Mouse (Mus musculus) E14TG2a.4 (cell line): ENCODE measurements around the gene Cox5b.
"Not testable (repeated sequence)": the region's sequence is repeated elsewhere in the genome, so short reads cannot be mapped to it uniquely, and the experiment has no call there.

Source experiments
- H3K27me3 ChIP-seq: 2 replicates; pipeline ENCODE4 v1.6.1; 2014; ENCODE audit warnings: low read length, control low read depth; ENCODE audit not compliant: insufficient read depth
- H3K36me3 ChIP-seq: 2 replicates; pipeline ENCODE4 v1.6.1; 2014; ENCODE audit warnings: low read length, control low read depth; ENCODE audit not compliant: insufficient read depth
- H3K4me1 ChIP-seq: replicated peaks from 2 replicates; pipeline ENCODE4 v1.6.1; 2014; ENCODE audit warnings: low read depth, low read length, control low read depth
- H3K4me3 ChIP-seq: replicated peaks from 2 replicates; pipeline ENCODE4 v1.5.1; 2014; ENCODE audit warnings: mild to moderate bottlenecking, low read length
- H3K9me3 ChIP-seq: 2 replicates; pipeline ENCODE4 v1.6.1; 2014; ENCODE audit warnings: low read length, control low read depth
- CTCF ChIP-seq: conservative IDR thresholded peaks from 2 replicates; pipeline ENCODE4 v1.5.1; 2014; ENCODE audit warnings: low read length
- NANOG ChIP-seq: IDR thresholded peaks from 2 replicates; pipeline ENCODE4 v1.6.1; 2014; ENCODE audit warnings: borderline replicate concordance, low read length, mixed read lengths
- POU5F1 ChIP-seq: IDR thresholded peaks from 2 replicates; pipeline ENCODE4 v1.6.1; 2014; ENCODE audit warnings: low read length, borderline replicate concordance

Gene Cox5b

DNA sequence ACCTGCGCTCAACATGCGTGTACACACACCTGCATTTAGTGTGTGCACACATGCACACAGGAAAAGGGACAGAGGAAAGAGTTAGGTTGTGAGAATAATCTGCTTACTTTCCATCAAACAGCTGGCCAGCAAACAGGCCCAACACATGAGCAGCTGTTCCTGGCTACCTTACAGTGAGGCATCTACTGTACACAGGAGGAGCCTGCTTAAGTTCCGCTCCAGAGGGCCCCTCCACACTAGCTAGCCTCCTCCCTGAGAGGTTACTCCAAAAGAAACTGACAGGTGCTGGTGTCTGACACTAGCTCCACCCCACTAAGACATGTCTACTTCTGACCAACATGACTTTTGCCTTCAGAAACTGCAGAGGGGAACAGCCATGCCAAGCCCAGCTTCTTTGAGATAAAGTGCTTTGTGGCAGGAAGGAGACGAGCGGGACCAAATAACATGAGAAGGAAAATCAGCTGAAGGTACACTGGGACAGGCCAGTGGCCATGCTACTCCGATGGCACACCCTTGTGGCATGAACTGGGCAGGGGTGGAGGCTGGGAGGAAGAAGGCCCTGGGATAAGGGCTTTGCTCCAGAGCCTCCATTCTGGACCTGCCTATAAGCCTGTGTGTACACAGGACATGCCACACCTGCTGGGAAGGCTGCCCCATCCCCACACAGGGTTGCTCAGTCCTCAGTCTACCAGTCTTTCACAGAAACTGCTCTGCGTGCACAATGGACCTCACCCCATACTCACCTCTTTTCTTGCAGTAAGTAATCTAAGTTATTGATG, 32.4 kb upstream of the Cox5b start:
- Histone ChIP-seq H3K9me3 (no peaks in the 10 kb centered on the region), H3K36me3 (peaks cover 68% of the 10 kb centered on the region), H3K4me3 (no peak overlapping the region), H3K4me1 (no peaks in the 10 kb centered on the region), H3K27me3 (no peaks in the 10 kb centered on the region)
- no peak for TF ChIP-seq CTCF
- no peak for TF ChIP-seq POU5F1
- no peak for TF ChIP-seq NANOG

DNA sequence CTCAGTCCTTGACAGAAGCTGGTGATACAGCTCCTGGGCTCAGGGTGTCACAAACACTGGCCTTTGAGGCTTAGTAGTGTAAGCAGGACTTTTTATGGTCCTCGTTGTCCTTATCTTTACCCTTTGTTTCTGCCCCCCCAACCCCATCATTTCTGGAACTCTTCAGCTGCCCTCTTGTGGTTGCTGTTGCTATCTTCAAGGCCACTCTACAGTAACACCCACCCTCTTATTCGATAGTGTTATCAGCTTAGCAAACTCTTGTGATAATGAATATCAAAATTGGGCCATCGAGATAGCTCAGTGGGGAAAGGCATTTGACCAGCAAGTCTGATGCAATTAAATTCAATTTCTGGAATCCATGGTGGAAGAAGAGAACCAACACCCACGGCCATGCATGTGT, 26.8 kb upstream of the Cox5b start:
- peaks cover 12% of the 10 kb centered on the region for H3K4me1 ChIP-seq
- TF ChIP-seq CTCF (no peak), POU5F1 (no peak), NANOG (no peak)
- H3K36me3 ChIP-seq, result peaks cover 22% of the 10 kb centered on the region
- H3K27me3 ChIP-seq, result no peaks in the 10 kb centered on the region
- no peaks in the 10 kb centered on the region for H3K9me3 ChIP-seq
- H3K4me3 ChIP-seq, result no peak overlapping the region

DNA sequence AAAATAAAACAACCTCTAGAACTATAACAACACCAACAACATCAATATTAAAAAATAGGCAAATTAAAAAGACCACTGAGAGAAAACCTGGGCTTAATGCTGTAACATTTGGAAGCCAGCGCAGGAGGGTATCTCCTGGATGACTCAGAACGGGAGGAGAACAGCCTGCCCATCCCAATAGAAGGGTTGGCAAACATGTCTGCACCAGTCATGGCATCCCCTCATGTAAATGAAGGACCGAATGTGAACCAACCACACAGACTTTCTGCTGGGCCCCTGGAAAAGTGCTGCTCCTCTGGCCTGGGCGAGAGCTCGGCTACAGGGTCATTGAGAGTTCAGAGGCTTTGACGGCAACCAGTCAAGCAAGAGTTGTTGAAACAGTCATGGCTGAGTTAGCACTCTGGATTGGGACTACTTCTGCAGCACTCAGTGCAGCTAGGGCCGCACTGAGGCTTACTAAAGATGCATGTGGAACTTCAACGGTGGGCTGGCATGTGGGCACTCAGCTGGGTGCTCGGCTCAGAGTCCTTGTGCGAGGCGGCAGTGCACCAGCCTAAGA, 26.0 kb upstream of the Cox5b start:
- Histone ChIP-seq H3K9me3 (no peaks in the 10 kb centered on the region), H3K36me3 (peaks cover 14% of the 10 kb centered on the region), H3K27me3 (no peaks in the 10 kb centered on the region), H3K4me1 (peaks cover 12% of the 10 kb centered on the region), H3K4me3 (no peak overlapping the region)
- no peak for TF ChIP-seq NANOG
- TF ChIP-seq POU5F1, result no peak
- no peak for TF ChIP-seq CTCF

DNA sequence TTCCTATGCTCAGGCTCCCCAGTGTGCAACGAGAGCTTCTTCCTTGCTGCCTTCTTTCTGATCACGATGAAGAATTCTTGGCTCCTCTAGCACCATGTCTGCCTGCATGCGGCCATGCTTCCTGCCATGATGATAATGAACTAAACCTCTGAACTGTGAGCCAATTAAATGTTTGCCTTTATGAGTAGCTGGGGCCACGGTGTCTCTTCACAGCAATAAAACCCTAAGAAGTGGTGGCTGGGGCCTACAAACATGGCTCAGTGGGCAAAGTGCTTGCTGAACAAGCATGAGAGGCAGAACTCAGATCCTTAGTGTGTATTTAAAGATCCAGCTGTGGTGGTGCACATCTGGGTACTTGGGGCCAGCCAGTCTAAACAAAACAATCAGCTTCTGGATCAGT, 25.3 kb upstream of the Cox5b start:
- no peak overlapping the region for H3K4me3 ChIP-seq
- no peaks in the 10 kb centered on the region for H3K27me3 ChIP-seq
- TF ChIP-seq NANOG (no peak), CTCF (no peak), POU5F1 (no peak)
- H3K9me3 ChIP-seq, result no peaks in the 10 kb centered on the region
- peaks cover 7% of the 10 kb centered on the region for H3K36me3 ChIP-seq
- H3K4me1 ChIP-seq, result peaks cover 12% of the 10 kb centered on the region

DNA sequence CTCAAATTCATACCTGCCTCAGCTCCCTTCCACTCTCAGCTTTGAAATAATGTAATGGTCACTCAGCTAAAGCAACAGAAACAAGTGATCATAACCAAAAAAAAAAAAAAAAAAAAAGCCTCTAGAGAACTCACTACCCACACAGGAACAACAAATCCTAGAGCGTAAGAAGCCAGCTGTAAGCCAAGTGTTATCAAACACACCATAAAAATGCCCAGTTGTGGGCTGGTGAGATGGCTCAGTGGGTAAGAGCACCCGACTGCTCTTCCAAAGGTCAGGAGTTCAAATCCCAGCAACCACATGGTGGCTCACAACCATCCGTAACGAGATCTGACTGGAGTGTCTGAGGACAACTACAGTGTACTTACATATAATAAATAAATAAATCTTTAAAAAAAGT, 23.2 kb upstream of the Cox5b start:
- not testable (repeated sequence) for H3K4me3 ChIP-seq, H3K36me3 ChIP-seq, H3K9me3 ChIP-seq, H3K27me3 ChIP-seq
- H3K4me1 ChIP-seq, result peaks cover 15% of the 10 kb centered on the region

DNA sequence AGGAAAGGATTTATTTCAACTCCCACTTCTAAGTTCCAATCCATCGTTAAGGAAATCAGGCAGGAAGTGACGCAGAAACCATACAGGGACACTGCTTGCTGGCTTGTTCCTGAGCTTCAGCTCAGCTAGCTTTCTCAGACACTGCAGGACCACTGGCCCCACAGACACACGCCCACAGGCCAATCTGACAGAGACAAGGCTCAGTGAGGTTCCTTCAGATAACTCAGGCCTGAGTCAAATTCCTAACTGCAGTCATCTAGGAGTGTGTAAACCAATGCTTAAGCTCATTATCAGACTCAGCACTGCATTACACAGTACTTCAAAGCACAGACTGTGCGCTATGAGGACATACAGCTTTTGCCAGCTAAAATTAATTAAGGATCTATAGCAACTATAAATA, 21.0 kb upstream of the Cox5b start:
- Histone ChIP-seq H3K9me3 (no peaks in the 10 kb centered on the region), H3K4me3 (no peak overlapping the region), H3K4me1 (peaks cover 15% of the 10 kb centered on the region), H3K27me3 (no peaks in the 10 kb centered on the region), H3K36me3 (peaks cover 7% of the 10 kb centered on the region; the same call in 1 of the 2 replicates)
- TF ChIP-seq POU5F1, result no peak
- no peak for TF ChIP-seq CTCF
- TF ChIP-seq NANOG, result no peak

DNA sequence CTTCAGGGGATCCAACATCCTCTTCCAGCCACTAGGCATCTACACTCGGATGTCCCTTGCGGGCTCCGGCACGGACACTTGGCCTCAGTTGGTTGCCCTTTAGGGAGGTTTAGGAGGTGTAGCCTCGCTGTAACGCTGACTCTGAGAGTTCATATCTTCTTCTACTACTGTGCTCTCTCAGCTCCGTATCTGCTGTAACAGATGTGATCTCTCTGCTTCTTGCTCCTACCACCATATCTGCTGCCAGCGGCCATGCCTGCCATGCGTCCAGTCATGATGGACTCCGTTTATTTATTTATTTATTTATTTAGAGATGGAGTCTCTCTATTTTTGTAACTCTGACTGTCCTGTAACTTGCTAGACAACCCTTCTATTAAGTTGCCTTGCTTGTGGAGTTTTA, 20.0 kb upstream of the Cox5b start:
- H3K9me3 ChIP-seq, result no peaks in the 10 kb centered on the region
- peaks cover 7% of the 10 kb centered on the region; the same call in 1 of the 2 replicates for H3K36me3 ChIP-seq
- no peaks in the 10 kb centered on the region for H3K27me3 ChIP-seq
- no peak overlapping the region for H3K4me3 ChIP-seq
- TF ChIP-seq POU5F1, result no peak
- TF ChIP-seq NANOG, result no peak
- no peak for TF ChIP-seq CTCF
- peaks cover 5% of the 10 kb centered on the region for H3K4me1 ChIP-seq

DNA sequence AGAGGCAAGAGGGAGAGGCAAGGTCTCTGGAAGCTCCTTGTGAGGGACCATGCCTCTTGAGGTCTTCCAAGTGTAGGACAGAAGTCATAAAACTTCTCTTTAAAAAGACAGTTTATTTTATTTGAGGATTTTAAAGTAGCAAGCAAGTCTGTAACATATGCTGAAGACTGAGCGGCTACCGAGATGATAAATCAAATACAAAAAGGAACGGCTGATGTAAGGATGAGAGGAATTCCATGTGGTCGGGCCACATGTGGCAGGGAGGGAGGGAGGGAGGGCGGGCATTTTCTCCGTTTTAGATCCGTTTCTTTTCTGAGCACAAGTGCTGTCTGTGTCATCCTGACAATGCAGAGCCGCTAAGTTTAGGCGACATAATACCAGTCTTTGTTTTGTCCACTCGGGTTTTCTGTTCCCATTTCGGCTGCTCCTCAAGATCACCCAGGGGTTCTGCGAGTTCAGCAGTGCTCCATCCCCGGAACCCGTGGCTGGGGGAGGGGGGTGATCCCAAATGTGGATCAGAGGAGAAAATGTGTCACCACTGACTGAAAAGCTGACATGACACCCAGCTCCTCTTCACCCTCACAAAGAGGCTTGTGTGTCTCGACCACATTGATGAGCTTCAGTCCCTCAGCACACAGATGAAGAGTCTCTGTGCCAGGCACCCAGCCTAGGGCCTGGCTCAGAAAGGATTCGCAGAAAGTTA, 18.4 kb upstream of the Cox5b start:
- Histone ChIP-seq H3K9me3 (no peaks in the 10 kb centered on the region), H3K27me3 (no peaks in the 10 kb centered on the region), H3K4me1 (peaks cover 5% of the 10 kb centered on the region), H3K4me3 (peak overlapping the region; percentile 39; the same call in 1 of the 2 replicates), H3K36me3 (peaks cover 19% of the 10 kb centered on the region)
- no peak for TF ChIP-seq POU5F1
- no peak for TF ChIP-seq NANOG
- TF ChIP-seq CTCF, result no peak
